Mouse (Mus musculus): ENCODE results near the gene Pop7. TPM values are rescaled to one million over a fixed set of nuclear protein-coding genes. Genes with fewer than 3 reads are reported as not detected.

The Pop7 gene
- polyA plus RNA-seq (2014; fragmentation: Nextera tagmentation; extraction: Ambion mirVana), result 57.8 and 69.5 TPM in 2 replicates

DNA sequence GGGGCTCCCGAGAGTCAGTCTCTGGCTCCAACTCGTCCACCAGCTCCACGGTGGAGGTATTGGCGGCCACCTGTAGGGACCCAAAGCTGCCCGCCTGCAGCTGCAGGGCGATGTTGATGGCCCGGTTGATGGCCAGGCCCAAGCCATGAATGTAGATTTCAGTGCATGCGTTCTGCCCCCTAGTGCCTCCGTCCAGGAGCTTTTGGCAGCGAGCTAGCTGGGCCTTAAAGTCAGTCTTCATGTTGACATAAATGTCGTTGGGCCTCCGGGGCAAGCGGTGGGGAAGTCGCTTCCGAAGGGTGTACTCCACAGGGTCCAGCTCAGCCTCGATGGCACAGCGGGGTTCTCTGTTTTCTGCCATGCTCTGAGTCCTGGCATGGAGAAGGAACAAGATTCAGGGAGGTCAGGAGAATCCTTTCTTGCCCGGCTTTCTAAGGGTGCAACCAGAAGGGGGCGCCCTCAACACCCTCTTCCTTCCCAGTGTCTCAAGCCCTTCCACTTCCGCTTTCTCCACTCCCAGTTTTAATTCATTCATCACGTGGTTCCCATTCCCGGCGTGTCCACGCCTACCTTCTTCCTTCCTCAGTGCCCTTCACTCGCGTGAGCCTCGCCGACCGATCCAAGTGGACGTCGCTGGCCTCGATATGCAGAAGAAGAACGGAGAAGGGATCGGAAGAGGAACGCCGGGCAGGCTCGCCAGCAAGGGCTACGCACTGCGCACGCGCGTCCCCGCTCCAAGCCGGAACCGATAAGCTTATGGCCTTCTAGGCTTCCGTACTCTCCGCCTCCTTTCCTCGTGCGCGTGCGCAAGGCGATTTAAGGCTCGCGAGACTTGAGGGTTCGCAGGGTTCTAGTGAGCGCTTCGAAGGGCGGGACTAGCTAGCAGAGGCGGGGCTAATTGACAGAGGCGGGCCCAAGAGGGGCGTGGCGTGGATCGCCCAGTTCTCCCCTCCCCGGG lies at the start of gene Pop7:
Gene Pop7, minus strand, starts transcription at position 810 of the 958 bp plus-strand sequence.
- ATAC-seq (ENCODE audit: low FRiP score, low TSS enrichment), result peak; percentile 96
- 2% methylated on average over 64 of the region's 64 CpGs for WGBS
- Histone ChIP-seq H3K9me3 (ENCODE audit: control insufficient read depth, low read length) (no peaks in the 10 kb centered on the region), H3K27me3 (ENCODE audit: control insufficient read depth, insufficient read depth, low read length) (no peaks in the 10 kb centered on the region), H3K36me3 (ENCODE audit: control insufficient read depth, insufficient read depth, low read length) (peaks cover 6% of the 10 kb centered on the region; the same call in 1 of the 2 replicates), H3K4me1 (ENCODE audit: control insufficient read depth, insufficient read depth, low read length) (peaks cover 10% of the 10 kb centered on the region), H3K27ac (ENCODE audit: low read depth, low read length) (peak within 1 kb of the TSS; percentile 92), H3K4me3 (ENCODE audit: low read length) (peak within 1 kb of the TSS; percentile 50), H3K4me2 (replicated peaks; ENCODE audit: low read depth, low read length) (peak within 1 kb of the TSS; percentile 82), H3K9ac (ENCODE audit: low read depth, low read length) (peak within 1 kb of the TSS; percentile 80)

DNA sequence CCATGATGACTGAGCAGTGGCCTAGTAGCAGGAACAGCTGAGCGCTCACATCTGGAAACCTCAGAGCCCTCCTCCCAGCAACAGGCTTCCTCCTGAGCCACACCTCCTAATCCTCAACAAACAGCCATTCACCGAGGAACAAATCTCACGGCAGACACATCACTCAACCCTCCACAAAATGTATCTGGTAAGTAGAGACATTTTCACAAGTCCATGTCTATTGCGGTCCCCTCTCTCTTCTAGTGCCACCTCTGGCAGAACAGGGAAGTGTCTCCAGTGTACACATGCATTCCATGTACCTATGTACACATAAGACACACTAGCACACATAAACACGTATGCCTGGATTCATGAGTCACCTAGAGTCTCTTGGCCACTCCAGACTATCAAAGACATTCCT lies 48.8 kb upstream of the Pop7 start:
- Histone ChIP-seq H3K4me1 (ENCODE audit: control insufficient read depth, insufficient read depth, low read length) (no peaks in the 10 kb centered on the region), H3K27me3 (ENCODE audit: control insufficient read depth, insufficient read depth, low read length) (peaks cover 10% of the 10 kb centered on the region; the same call in 1 of the 2 replicates), H3K9me3 (ENCODE audit: control insufficient read depth, low read length) (no peaks in the 10 kb centered on the region), H3K4me3 (ENCODE audit: low read length) (no peak overlapping the region), H3K27ac (ENCODE audit: low read depth, low read length) (no peak overlapping the region), H3K4me2 (replicated peaks; ENCODE audit: low read depth, low read length) (no peak overlapping the region), H3K9ac (ENCODE audit: low read depth, low read length) (no peak overlapping the region), H3K36me3 (ENCODE audit: control insufficient read depth, insufficient read depth, low read length) (no peaks in the 10 kb centered on the region)
- no peak for ATAC-seq (ENCODE audit: low FRiP score, low TSS enrichment)
- 76% methylated on average over 5 of the region's 5 CpGs for WGBS

DNA sequence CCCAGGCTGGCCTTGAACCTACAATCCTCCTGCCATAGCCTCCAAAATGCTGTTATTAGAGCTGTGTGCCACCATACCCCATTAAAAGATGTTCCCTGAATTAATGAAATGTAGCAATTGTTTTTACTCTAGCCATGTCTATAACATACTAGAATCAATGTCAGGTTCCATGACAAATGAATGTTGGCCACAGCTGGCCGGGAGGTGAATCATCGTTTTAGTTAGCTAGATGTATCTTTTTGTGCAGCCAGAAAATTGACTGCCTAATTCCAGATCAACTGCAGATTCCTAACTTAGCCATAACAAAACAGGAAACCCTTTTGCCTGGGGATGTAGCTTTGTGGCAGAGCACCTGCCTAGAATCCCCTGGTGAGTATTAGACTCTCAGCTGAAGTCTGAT lies 47.5 kb upstream of the Pop7 start:
- no peak overlapping the region for H3K27ac ChIP-seq (ENCODE audit: low read depth, low read length)
- H3K4me3 ChIP-seq (ENCODE audit: low read length), result no peak overlapping the region
- no peak for ATAC-seq (ENCODE audit: low FRiP score, low TSS enrichment)
- H3K4me1 ChIP-seq (ENCODE audit: control insufficient read depth, insufficient read depth, low read length), result no peaks in the 10 kb centered on the region
- 91% methylated on average over 2 of the region's 2 CpGs for WGBS
- no peak overlapping the region for H3K9ac ChIP-seq (ENCODE audit: low read depth, low read length)
- no peaks in the 10 kb centered on the region for H3K36me3 ChIP-seq (ENCODE audit: control insufficient read depth, insufficient read depth, low read length)
- no peaks in the 10 kb centered on the region for H3K9me3 ChIP-seq (ENCODE audit: control insufficient read depth, low read length)
- peaks cover 10% of the 10 kb centered on the region; the same call in 1 of the 2 replicates for H3K27me3 ChIP-seq (ENCODE audit: control insufficient read depth, insufficient read depth, low read length)
- H3K4me2 ChIP-seq (replicated peaks; ENCODE audit: low read depth, low read length), result no peak overlapping the region

DNA sequence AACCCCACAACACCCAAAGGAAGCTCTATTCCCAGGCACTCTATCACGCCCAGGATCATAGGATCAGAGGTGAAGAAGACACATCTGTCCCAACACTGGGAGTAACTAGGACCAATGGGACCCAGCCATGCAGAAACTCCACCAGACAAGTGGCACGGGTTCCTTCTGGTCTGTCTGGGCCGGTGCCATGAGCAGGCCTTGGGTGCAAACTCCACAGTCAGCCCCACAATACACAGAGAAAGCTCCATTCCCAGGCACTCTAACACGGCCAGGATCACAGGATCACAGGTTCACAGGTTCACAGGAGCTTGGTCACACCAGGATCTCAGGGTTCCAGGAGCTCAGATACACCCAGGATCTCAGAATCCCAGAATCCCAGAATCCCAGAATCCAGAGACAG lies 43.3 kb upstream of the Pop7 start:
- Histone ChIP-seq H3K36me3 (ENCODE audit: control insufficient read depth, insufficient read depth, low read length) (no peaks in the 10 kb centered on the region), H3K27ac (ENCODE audit: low read depth, low read length) (no peak overlapping the region), H3K4me3 (ENCODE audit: low read length) (no peak overlapping the region), H3K9me3 (ENCODE audit: control insufficient read depth, low read length) (no peaks in the 10 kb centered on the region), H3K4me1 (ENCODE audit: control insufficient read depth, insufficient read depth, low read length) (no peaks in the 10 kb centered on the region), H3K9ac (ENCODE audit: low read depth, low read length) (no peak overlapping the region), H3K27me3 (ENCODE audit: control insufficient read depth, insufficient read depth, low read length) (no peaks in the 10 kb centered on the region), H3K4me2 (replicated peaks; ENCODE audit: low read depth, low read length) (no peak overlapping the region)
- 75% methylated on average over 4 of the region's 4 CpGs for WGBS
- no peak for ATAC-seq (ENCODE audit: low FRiP score, low TSS enrichment)

DNA sequence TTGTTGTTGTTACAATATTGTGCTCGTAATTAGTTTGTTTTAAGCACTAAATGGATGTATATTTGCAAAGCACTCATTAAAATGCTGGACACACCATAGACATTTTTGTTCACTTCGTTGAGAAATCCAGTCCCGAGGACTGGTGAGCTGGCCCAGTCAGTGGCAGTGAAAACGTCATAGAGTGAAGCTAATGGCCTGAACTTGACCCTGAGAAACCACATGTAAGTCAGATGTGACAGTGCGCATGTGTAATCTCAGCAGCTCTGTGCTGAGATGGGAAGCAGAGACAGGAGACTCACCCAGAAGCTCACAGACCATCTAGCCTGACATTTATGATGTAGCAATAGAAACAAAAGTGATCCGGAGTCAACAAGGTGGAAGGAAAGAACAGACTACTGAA lies 42.6 kb upstream of the Pop7 start:
- H3K27me3 ChIP-seq (ENCODE audit: control insufficient read depth, insufficient read depth, low read length), result no peaks in the 10 kb centered on the region
- H3K36me3 ChIP-seq (ENCODE audit: control insufficient read depth, insufficient read depth, low read length), result no peaks in the 10 kb centered on the region
- no peaks in the 10 kb centered on the region for H3K9me3 ChIP-seq (ENCODE audit: control insufficient read depth, low read length)
- 63% methylated on average over 6 of the region's 6 CpGs for WGBS
- no peak overlapping the region for H3K27ac ChIP-seq (ENCODE audit: low read depth, low read length)
- H3K4me2 ChIP-seq (replicated peaks; ENCODE audit: low read depth, low read length), result no peak overlapping the region
- no peak for ATAC-seq (ENCODE audit: low FRiP score, low TSS enrichment)
- no peak overlapping the region for H3K9ac ChIP-seq (ENCODE audit: low read depth, low read length)
- no peak overlapping the region for H3K4me3 ChIP-seq (ENCODE audit: low read length)
- no peaks in the 10 kb centered on the region for H3K4me1 ChIP-seq (ENCODE audit: control insufficient read depth, insufficient read depth, low read length)

DNA sequence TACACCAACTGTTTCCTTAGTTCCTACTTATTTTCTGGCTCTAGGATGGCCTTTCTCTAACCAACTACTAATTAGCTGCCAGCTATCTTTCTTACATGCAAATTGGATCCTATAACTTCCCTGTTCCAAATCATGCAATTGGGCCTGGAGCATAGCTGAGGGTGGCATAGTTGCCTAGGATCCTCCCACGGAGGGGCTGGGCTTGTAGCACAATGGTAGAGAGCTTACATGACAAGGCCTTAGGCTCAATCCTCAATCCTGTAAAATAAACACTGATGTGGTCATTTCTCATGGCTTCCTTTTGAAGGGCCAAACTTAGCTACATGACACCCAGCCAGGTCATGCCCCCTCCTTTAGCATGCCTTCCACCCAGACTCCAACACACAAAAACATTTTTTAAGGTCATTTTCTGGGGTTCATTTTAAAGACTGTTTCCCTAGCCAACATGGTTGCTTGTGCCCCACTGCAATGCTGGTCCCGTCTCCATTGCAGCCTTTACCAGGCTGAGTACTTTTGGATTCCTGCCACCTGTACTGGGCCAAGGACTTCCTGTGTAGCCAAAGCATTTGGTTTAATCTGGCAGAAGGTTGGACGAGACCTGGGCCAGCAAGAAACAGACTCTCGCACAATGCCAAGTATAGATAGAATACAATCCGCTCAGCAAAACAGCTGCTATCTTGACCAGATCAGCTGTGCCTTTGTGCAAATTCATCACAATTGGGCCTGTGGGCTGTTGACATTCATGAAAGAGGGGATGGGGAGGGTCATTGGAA lies 39.6 kb upstream of the Pop7 start:
- no peak overlapping the region for H3K27ac ChIP-seq (ENCODE audit: low read depth, low read length)
- no peaks in the 10 kb centered on the region for H3K27me3 ChIP-seq (ENCODE audit: control insufficient read depth, insufficient read depth, low read length)
- no peaks in the 10 kb centered on the region for H3K4me1 ChIP-seq (ENCODE audit: control insufficient read depth, insufficient read depth, low read length)
- H3K4me3 ChIP-seq (ENCODE audit: low read length), result no peak overlapping the region
- ATAC-seq (ENCODE audit: low FRiP score, low TSS enrichment), result no peak
- H3K9me3 ChIP-seq (ENCODE audit: control insufficient read depth, low read length), result no peaks in the 10 kb centered on the region
- no peaks in the 10 kb centered on the region for H3K36me3 ChIP-seq (ENCODE audit: control insufficient read depth, insufficient read depth, low read length)
- no peak overlapping the region for H3K4me2 ChIP-seq (replicated peaks; ENCODE audit: low read depth, low read length)
- WGBS, result 75% methylated on average over 5 of the region's 5 CpGs
- no peak overlapping the region for H3K9ac ChIP-seq (ENCODE audit: low read depth, low read length)

DNA sequence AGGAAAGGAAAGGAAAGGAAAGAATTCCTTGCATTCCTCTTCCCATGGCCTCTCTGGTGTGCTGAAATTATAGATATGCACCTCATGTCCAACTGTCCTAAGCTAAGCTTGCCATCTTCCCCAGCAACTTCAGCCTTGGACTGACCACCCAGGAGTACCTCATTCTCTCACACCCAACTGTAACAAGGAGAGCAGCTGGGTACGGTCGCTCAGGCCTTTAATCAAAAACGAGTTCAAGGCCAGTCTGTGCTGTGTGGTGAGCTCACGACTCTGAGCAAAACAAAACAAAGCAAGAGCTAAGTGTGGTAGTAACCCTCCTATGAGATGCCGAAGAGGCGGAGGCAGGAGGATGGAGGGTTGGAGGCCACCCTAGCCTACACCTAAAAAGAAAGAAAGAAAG lies 38.7 kb upstream of the Pop7 start:
- Histone ChIP-seq H3K9me3 (ENCODE audit: control insufficient read depth, low read length) (no peaks in the 10 kb centered on the region), H3K4me3 (ENCODE audit: low read length) (no peak overlapping the region), H3K27me3 (ENCODE audit: control insufficient read depth, insufficient read depth, low read length) (no peaks in the 10 kb centered on the region), H3K4me2 (replicated peaks; ENCODE audit: low read depth, low read length) (no peak overlapping the region), H3K36me3 (ENCODE audit: control insufficient read depth, insufficient read depth, low read length) (no peaks in the 10 kb centered on the region), H3K4me1 (ENCODE audit: control insufficient read depth, insufficient read depth, low read length) (no peaks in the 10 kb centered on the region), H3K27ac (ENCODE audit: low read depth, low read length) (no peak overlapping the region), H3K9ac (ENCODE audit: low read depth, low read length) (no peak overlapping the region)
- 72% methylated on average over 6 of the region's 6 CpGs for WGBS
- no peak for ATAC-seq (ENCODE audit: low FRiP score, low TSS enrichment)

DNA sequence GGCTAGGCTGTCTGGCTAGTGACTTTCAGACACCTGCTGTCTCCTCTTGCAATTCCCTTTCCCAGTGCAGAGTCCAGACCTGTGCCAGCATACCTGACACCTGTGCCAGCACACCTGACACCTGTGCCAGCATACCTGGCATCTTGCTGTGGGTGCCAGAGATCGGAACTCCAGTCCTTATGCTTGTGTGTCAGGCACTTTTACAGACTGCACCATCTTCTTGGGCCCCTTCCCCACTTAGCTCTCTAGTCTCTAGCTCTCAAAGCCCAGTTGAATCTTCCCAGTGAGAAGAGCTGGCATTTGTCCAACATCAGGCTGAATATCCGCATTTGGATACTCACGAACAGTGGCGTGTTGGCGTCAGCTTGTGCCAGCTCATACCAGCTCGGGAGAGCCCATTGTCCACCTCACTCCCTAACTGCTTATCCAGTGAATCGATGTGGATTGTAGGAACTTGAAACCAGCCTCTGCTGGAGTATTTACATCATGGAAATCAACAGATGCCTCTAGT lies 37.0 kb upstream of the Pop7 start:
- H3K36me3 ChIP-seq (ENCODE audit: control insufficient read depth, insufficient read depth, low read length), result no peaks in the 10 kb centered on the region
- no peak for ATAC-seq (ENCODE audit: low FRiP score, low TSS enrichment)
- 74% methylated on average over 7 of the region's 7 CpGs for WGBS
- H3K4me3 ChIP-seq (ENCODE audit: low read length), result no peak overlapping the region
- H3K4me1 ChIP-seq (ENCODE audit: control insufficient read depth, insufficient read depth, low read length), result no peaks in the 10 kb centered on the region
- H3K27me3 ChIP-seq (ENCODE audit: control insufficient read depth, insufficient read depth, low read length), result no peaks in the 10 kb centered on the region
- no peak overlapping the region for H3K27ac ChIP-seq (ENCODE audit: low read depth, low read length)
- H3K9ac ChIP-seq (ENCODE audit: low read depth, low read length), result no peak overlapping the region
- H3K9me3 ChIP-seq (ENCODE audit: control insufficient read depth, low read length), result no peaks in the 10 kb centered on the region
- no peak overlapping the region for H3K4me2 ChIP-seq (replicated peaks; ENCODE audit: low read depth, low read length)

All from kidney, embryonic 14.5 days (tissue).